Mouse (Mus musculus) erythroblast, embryonic 14.5 days (primary cell): ENCODE measurements around the gene Frmd4a.

ENCODE experiments used
- GATA1 ChIP-seq: IDR thresholded peaks from 2 replicates; pipeline ENCODE4 v1.6.1; 2012; ENCODE audit warnings: low read length, inconsistent platforms, mixed read lengths
- TAL1 ChIP-seq: IDR thresholded peaks from 3 replicates; pipeline ENCODE4 v1.6.1; 2012; ENCODE audit warnings: low read length, inconsistent platforms, mixed read lengths

- no peak for TF ChIP-seq GATA1
- no peak for TF ChIP-seq TAL1
These were observed 382.2 kb downstream of the Frmd4a start for GRCm38 (mm10) chr2:4399721-4400120.
